Mouse (Mus musculus) ovary, adult 18-20 months (tissue): ENCODE measurements around the gene Dusp1.

Experiments used
- DNase-seq: peaks from one replicate; pipeline ENCODE4 v3.0.0; 2022; ENCODE audit warnings: low spot score, mixed read lengths

Gene Dusp1

DNA sequence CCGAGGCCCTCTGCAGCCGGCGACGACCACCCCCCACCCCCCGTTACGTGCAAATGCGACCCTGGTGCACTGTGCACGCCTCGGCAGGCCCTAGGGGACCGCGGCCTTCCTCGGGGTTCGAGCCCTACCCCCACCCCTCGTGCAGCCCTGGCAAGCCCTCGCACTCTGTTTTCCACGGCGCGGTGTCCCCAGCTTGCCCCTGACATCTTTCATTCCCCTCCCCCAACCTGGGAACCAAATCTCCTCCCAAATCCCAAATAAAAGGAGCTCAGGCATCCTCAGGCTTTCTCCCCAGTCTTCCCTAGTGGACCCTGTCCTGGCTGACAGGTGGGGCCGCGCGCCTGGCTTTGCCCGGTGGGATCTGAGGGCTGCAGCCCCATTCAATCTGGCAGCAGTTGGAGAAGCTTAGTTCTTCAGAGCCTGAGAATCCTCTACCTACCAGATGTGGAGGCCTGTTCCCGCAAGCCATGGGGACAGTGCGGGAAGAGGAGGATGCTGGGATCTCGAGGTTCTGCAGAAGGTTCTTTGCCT lies at the start of gene Dusp1:
Dusp1 (minus strand) TSS at position 478 of the 531 bp plus-strand sequence.
- DNase-seq = no peak

DNA sequence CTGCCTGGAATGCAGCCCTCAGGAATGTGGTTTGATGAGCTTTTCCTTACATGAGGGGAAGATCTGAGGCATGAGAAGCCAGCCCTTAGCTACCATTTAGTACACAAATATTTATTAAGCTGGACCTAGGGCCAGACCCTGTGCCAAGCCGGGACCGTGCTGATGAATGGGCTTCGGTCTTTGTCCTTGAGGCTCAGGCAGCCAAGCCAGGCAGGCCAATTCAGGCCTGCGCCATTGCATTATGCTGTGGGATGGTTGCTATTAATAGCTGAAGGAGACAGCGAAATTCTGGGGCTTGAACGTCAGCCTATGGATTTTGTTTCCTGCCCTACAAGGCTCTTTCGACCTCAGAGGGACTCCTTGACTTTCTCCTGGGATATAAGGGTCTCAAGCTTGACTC lies 49.4 kb upstream of the Dusp1 start:
- peak; percentile 40 for DNase-seq

GRCm38 (mm10) chr17:26609820-26610219 lies 47.9 kb upstream of the Dusp1 start:
- no peak for DNase-seq

DNA sequence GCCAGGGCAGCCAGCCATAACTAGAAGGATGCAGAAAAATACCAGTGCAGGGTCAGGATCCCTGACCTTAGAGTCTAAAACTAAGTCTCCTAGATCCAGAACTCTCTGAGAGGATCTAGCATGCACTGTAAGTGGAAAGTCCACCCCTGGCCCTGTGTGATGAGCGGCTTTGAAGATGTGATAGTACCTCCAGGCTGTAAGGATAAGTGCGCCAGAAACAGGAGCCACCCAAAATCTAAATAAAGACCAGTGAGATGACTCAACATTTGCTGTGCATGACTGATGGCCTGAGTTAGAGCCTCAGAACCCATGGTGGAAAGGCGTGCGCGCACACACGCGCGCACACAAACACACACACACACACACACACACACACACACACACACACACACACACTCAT lies 46.9 kb upstream of the Dusp1 start:
- DNase-seq = no peak

- DNase-seq = no peak
Measured at GRCm38 (mm10) chr17:26608348-26608747, 46.4 kb upstream of the Dusp1 start.

DNA sequence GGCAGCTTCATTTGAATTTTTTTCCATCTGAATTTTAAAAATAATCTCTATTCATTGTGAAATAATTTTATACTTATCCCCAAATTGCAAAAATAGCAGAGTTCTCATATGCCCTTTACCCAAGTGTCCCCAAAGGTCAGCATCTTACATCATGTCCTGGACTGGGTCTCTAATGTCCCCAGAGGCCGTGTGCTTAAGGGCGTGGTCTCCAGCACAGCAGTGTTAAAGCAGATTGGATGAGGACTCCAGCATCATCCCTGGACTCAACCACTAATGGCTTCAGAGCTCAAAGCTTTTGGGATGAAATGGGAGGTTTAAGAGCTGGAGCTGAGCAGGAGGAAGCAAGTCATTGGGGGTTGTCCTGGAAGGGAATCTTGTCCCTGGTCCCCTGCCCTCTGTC lies 44.6 kb upstream of the Dusp1 start:
- DNase-seq = no peak

- DNase-seq = no peak
Measured at GRCm38 (mm10) chr17:26605636-26606035, 43.7 kb upstream of the Dusp1 start.

DNA sequence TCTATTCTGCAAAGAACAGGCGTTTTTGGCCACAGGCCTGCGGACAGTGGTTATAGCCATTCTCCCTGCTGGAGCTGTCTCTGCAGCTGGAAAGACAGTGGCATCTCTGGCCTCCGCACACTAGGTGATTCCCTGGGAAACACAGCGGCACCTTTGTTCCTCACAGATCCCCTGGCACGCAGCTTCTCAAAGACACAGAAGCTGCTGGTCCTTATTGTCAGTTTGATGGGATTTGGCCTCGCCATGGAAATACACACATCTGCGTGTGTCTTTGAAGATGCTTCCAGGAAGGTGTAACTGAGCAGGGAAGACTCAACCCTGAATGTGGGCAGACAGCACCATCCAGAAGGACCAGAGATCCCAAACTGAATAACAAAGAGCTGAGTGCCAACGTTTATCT lies 41.4 kb upstream of the Dusp1 start:
- DNase-seq = no peak

GRCm38 (mm10) chr17:26602371-26602885 lies 40.5 kb upstream of the Dusp1 start:
- DNase-seq = no peak

DNA sequence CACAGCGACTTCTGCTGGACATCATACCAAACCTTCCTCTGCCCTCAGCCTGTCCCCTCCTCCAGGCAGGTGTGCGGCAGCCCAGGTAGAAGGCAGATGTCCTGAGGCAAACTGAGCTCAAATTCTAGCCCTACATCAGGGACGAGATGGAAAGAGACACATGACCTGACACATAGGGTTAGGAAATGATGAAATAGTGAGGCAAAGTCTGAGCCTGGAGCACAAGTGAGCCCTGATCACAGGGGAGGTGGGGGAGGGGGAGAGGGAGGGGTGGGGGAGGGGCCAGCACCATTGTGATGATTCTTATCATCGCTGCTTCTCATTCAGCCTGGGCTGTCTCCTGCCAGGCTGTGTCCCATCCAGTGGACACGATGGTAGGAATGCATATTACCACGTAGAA lies 40.0 kb upstream of the Dusp1 start:
- DNase-seq = no peak

GRCm38 (mm10) chr17:26601514-26601913 lies 39.6 kb upstream of the Dusp1 start:
- no peak for DNase-seq

DNA sequence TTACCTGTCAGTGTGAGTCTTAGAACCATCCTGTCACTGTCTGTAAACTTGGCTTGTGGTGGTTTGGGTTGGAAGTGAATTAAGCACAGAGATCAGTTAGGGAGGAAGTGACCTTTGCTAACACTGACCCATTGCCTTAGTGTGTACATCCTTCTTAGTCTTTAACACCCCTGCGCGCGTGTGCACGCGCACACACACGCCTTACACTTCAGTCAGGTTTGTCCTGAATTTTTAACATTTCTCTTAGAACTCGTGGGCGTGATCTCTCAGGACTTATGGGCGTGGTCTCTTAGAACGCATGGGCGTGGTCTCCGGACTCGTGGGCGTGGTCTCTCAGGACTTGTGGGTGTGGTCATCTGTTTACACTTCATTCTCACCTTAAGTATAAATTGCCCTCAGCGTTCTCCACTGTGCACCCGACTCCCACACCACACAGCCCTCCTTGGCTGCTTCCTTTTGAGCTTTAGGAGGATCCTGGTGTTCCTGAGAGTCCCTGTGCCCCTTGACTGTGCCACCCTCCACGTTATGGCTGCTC lies 39.1 kb upstream of the Dusp1 start:
- no peak for DNase-seq

DNA sequence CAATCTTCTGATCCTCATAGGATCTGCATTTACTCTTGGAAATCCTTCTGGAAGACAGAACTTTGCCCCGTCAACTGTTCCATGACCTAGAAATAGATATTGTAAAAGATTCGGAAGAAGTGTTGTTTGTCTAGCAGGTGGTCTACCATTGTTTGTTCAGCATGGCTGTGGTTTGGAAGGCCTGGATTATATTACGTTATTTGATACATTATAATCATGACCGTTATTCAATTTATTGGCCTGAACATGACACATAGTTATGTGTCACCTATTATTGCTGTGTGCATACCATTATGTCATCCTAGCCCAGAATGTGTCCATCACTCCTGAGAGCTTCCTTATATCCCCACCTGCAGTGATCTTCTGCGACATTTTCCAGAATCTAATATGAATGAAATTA lies 36.9 kb upstream of the Dusp1 start:
- no peak for DNase-seq

GRCm38 (mm10) chr17:26596856-26597481 lies 35.0 kb upstream of the Dusp1 start:
- no peak for DNase-seq

DNA sequence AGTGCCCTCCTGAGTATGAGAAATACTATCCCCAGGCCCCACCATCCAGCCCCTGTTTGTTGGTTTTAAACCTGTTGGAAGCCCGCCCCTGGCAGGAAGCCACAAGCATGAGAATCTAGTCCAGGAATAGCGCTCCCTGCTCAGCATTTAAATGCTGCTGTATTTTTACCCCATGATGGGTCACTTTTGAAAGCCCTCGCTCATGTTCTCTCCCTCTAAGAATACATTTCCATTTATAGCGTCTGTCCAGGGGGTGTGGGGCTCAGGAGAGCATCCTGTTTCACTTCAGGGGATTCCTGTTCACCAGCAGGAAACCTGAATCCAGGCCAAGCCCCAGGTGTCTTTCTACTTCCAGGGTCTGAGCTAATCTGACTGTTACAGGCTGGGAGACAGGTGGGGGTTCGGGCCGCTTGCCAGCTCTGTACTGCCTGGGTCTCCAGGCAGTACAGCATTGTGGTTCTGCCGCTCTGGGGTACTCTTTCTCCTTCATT lies 34.3 kb upstream of the Dusp1 start:
- DNase-seq = no peak

DNA sequence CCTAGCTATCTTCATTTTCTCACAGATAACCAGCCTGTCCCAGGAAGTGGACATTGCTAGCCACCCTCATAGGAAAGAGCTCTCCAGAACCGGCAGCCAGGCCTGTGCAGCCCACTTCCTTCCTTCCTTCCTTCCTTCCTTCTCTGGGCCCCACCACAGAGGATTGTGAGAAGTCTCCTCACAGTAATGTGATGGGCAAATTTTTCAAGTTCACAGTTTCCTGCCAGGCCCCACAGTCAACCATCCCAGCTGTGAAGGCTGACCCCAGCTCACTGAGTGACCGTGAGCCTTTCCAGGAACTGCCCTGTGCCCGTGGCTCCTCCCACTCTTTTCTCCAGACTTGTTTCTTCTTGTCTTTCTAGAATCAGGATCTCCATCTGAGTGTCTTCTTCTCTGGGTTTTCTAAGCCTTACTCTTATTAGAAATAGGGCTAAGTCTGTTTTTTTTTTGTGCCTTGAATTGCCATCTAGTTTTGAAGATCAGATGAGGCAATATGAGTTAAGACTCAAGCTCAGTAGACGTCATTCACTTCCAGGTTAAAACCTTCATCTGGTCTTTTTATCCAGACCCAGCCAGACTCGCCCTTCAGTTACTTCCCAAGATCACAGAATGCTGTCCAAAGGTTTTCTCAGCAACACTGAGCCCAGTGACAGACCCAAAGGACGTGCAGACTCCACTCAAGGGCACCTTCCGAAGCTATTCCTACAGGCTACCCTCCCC lies 33.7 kb upstream of the Dusp1 start:
- DNase-seq = no peak

DNA sequence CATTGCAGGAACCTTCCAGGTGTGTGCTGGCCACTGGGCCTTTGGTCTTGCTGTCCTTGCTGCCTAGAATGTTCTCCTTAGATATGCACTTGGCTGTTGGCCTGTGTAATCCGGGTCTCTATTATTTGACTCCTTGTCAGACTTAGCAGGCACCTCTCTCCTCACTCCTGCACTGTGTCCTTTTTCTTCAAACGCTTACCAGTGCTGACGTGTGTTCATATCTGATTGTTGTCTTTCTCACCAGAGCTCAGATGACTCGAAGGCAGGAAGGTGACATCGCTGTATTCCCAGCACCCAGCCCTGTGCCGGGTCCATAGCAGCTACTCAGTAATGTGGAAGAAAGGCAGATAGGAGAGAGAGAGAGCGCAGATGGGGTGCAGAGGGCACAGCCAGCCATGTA lies 33.0 kb upstream of the Dusp1 start:
- DNase-seq = no peak

DNA sequence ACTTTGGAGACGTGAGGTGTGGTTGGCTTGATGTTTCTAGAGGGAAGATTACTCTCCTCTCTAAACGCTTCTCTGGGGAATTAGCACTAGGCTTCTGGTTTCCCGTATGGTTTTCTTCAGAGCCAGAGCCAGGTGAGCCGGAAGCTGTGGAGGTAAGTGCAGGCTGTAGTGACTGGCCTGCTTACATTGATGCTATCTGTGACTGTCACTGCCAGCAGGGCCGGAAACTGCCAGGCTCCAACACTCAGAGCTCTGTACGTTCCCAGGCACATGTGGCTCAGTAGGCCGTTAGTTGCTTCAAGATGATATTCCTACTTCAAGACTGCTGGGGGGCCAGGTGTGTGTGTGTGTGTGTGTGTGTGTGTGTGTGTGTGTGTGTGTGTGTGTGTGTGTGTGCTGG lies 32.2 kb upstream of the Dusp1 start:
- DNase-seq = no peak

- no peak for DNase-seq
Measured at GRCm38 (mm10) chr17:26593199-26593598, 31.3 kb upstream of the Dusp1 start.

DNA sequence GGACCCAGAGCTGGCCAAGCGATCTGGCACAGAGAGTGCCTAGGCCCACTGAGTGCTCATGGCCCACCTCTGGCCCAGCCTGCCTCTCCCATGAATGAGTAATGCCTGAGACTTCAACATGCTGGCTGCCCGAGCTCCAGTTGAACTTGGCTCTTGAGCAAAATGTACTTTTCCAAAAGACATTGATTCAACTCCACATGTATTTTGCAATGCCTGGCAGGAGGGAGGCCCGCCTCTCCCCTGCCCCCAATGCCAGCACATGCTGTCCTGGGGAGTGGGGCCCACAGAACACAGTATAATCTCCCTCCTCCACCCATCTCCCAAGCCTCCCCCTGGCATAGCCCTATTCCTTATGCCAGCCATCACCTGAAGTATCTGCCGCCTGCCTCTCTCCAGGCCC lies 30.6 kb upstream of the Dusp1 start:
- peak; percentile 20 for DNase-seq

GRCm38 (mm10) chr17:26587961-26588487 lies 26.1 kb upstream of the Dusp1 start:
- DNase-seq = no peak

DNA sequence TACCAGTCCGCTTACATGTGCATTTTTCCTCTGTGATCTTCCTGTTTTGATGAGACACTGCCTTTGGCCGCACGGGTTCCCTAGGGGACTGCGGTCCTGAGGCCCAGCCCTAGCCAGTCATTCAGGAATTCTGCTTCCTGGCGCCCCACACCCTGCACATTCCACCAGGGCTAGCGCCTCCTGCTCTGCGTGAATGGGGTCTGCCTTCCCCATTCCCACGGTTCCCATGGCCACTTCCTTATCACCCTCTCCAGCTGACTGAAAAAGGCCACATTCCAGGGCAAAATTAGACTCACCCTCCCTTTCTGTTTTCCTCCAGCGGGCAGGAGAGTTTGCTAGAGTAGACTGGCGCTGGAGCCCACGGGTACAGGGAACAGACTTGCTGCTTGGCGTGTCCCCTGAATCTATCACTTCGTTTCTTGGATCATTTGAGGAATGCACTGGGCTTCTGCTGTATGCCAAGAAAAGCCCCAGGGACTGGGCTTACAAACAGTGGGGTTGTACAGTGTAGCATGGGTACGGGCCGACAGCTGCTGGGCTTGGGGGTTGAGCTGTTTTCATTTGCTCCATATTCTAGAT lies 22.7 kb upstream of the Dusp1 start:
- DNase-seq = peak; percentile 40
